Mouse (Mus musculus): ENCODE data around the gene Aldh8a1.

Aldh8a1 gene

DNA sequence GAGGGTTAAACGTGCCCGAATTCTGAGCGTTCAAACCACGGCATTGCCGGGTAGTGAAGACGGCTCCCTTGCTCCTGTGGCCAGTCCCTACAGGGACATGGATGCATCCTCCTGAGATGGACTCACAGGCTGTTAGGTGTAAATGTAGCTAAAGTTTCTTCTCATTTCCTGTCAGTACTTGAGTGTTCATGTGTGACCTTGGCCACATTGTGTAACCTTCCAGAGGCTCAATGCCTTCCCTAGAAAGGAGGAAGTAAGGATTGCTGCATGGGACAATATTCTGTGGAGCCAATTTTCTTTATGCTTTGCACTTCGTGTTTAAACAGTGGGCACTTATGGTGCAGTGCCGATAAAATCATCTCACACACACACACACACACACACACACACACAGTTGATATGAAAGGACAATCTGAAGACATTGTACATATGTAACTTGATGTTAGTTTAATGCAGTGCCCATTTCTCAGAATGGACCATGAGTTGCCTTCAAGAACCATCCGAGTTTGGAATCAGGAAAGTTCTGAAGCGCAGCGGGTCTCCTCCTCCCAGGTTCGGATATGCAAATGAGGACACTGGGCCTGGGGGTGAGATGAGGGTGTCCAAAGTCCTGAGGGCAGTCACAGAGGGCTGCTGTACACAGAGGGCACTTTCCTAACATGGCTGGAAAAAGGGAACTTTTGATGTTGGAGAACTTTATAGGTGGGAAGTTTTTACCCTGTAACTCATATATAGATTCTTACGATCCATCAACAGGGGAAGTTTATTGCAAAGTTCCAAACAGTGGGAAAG lies at the start of gene Aldh8a1:
TSS of gene Aldh8a1 (plus strand) at position 610 of the 792 bp plus-strand sequence.
- DNase-seq (ENCODE audit: low read depth, low spot score), result no peak

GRCm38 (mm10) chr10:21327605-21328135 lies 49.4 kb upstream of the Aldh8a1 start:
- no peak for DNase-seq (ENCODE audit: low read depth, low spot score)

DNA sequence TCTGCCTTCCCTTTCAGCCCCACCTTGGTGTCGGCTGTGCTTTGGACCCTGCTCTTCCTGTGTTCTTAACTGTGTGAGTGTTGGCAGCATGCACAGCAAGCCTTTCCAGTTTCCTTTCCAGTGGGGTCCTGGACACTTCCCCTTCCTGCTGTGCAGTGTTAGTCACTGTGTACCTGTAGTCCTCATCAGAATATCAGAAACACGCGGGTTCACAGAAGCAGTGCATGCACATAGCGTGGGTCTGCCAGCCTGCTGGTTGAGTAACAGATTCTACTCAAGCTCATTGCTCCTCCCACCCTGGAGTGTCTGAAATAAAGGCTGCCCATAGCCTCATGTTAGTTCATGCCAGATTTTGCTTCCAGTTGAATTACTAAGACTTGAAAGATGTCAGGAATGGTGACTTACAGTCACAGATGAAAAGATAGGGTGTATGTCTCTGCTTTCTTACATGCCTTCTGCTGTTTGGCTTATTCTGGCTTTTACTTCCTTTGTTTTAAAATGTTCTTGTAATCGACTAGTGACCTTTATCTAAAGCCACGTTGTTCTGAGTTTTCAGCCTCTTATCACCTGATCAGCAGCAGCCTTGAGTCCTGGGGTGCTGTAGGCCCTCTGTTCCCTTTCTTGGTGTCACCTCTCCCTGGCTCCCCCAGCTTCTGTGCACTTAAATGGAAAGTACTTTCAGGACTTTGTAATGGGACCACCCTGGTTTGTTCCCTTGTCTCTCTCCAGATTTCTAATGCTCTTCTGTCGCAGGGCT lies 42.6 kb upstream of the Aldh8a1 start:
- DNase-seq (ENCODE audit: low read depth, low spot score), result no peak

DNA sequence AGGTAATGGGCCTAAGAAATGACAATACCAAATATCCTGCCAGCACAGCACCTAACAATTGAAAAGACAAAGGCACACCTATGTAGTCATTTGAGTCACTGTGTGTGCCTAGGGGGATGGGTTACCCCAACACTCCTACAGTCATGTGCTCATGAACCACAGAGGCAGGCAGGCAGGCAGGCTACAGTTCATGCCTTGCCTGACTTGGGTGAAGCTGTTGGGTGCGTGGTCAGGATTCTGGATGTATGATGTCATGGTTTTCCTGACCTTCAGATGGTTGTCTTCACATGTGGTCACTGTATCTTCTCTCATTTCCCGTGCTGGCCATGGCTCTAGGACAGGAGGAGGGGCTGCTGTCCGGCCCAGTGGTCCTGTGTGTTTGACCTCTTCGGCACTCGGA lies 41.6 kb upstream of the Aldh8a1 start:
- peak; percentile 29 for DNase-seq (ENCODE audit: low read depth, low spot score)

DNA sequence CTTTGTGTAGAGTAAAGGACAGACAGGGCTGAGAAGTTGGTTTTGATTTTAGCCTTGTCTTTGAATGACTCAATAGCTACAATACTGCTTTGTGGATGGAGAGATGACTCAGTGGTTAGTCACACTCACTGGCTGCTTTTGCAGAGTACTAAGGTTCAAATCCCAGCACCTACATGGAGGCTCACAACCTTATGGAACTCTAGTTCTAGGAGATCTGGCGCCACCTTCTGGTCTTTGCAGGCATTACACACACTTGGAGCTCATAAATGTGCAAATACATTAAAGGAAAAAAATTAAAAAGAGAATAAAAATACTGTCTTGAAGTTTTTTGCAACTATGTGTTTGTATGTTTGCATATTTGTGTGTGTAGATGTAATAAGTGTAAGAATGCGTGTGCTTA lies 39.9 kb upstream of the Aldh8a1 start:
- peak; percentile 76 for DNase-seq (ENCODE audit: low read depth, low spot score)

DNA sequence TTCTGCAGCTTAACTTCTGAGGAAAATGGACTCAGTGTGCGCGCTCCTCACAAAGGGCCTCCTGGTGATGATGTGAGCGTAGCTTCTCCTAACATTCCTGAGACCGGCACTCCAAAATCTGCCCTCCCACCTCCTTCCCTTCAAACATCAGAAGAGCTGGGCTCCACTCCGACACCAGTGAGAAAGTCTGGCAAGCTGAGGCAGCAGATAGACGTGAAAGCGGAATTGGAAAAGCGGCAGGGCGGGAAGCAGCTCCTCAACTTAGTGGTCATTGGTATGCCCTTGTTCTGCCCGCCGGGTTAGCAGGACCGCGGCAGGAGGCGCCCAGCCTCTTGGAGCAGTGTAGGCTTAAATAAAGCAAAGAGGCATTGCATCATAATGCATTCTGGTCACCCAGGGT lies 35.4 kb upstream of the Aldh8a1 start:
- peak; percentile 52 for DNase-seq (ENCODE audit: low read depth, low spot score)

DNA sequence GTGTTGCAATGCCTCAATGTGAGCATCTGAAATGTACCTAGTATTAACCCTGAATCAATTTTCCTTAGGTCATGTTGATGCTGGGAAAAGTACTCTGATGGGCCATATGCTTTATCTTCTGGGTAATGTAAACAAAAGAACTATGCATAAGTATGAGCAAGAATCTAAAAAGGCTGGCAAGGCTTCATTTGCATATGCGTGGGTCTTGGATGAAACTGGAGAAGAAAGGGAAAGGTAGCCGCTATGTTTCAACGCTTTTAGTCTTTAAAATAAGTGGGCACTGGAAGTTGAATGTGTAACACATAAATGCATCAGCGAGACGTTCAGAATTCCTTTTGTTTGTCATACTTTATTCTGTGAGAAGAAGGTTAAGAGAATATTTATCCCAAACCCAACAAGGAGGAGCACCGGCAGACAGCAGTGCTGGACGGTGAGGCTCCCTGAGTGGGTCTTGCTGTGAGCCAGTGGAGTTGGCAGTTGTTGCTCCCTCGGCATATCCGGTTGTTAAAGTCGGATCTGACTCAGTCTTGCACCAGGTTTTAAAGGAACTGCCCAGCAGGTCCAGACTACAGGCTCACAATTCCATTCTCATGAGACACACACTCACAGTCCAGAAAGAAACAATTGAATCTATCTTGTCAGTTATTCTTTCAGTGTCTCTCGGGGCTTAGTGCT lies 34.6 kb upstream of the Aldh8a1 start:
- DNase-seq (ENCODE audit: low read depth, low spot score), result no peak

GRCm38 (mm10) chr10:21347332-21347731 lies 29.8 kb upstream of the Aldh8a1 start:
- no peak for DNase-seq (ENCODE audit: low read depth, low spot score)

DNA sequence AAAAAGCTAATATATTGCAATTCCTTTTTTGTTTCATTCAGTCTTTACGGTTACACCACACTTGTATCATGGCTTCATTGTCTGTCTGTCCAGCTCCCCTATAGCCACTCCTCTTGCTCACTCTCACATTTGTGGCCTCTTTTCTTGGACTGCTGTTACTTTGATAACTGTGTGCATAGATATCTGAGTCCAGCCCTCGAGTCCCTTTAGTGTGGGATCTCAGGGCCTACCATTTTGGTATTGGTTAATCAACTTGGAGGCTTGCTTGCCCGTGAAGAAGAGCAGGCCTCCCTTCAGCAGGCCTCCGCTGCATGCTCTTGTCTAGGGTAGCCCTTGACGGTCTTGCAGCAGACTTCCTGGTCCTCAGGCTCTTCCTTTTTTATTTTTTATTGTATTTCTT lies 27.6 kb upstream of the Aldh8a1 start:
- DNase-seq (ENCODE audit: low read depth, low spot score), result no peak

GRCm38 (mm10) chr10:21349946-21350345 lies 27.1 kb upstream of the Aldh8a1 start:
- DNase-seq (ENCODE audit: low read depth, low spot score), result no peak

- DNase-seq (ENCODE audit: low read depth, low spot score), result no peak
These were observed 26.3 kb upstream of the Aldh8a1 start for GRCm38 (mm10) chr10:21350531-21351515.

- no peak for DNase-seq (ENCODE audit: low read depth, low spot score)
These were observed 25.3 kb upstream of the Aldh8a1 start for GRCm38 (mm10) chr10:21351766-21352165.

DNA sequence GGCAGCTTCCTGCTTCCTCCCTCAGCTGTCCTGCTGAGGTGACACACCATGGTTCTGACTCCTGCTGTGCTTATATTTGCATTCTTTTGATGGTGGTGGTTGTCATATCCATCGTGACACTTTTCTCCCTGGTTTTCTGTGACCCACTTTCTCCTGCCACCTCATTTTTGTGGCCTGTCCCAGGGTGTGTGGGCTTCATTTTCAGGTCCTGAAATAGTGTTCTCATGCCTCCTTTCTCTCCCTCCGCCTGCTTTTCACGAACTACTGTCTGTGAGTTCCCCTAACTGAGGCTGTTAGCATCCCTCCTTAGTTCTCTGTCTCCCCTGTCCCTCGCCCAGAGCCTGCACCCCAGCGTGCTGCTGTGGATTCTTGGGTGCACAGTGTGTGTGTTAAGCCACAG lies 23.2 kb upstream of the Aldh8a1 start:
- no peak for DNase-seq (ENCODE audit: low read depth, low spot score)

DNA sequence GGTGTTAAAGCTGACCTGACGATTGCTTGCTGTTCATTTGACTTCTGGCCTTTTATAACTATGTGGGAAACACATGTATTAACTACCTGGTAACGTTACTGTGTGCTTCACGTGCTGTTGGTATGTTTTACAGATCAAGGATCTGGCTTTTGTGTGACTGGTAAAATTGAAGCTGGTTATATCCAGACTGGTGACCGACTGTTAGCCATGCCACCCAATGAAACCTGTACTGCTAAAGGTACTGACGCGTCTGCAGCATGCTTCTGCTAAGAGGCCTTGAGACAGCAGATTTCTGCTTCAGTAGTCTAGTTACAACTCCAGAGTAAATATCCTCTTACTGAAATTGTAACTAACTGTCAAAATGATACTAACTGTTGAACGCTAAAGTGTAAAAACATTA lies 22.6 kb upstream of the Aldh8a1 start:
- no peak for DNase-seq (ENCODE audit: low read depth, low spot score)

DNA sequence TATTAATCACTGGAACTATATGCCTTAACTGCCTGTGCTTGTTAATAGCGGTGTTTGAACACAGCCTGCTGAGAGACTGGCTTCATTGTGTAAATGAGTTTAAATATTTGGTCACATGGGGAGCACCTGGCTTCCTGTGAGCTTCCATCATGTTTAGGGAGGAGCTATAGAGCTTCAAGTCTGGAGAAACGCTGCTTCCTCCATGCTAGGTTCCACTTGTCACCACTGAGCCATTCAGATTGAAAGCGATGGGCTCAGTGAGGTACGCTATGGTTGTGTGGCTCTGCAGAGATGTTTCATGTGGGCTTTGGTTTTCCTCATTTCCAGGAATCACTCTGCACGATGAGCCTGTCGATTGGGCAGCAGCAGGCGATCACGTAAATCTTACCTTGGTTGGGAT lies 19.1 kb upstream of the Aldh8a1 start:
- DNase-seq (ENCODE audit: low read depth, low spot score), result no peak

DNA sequence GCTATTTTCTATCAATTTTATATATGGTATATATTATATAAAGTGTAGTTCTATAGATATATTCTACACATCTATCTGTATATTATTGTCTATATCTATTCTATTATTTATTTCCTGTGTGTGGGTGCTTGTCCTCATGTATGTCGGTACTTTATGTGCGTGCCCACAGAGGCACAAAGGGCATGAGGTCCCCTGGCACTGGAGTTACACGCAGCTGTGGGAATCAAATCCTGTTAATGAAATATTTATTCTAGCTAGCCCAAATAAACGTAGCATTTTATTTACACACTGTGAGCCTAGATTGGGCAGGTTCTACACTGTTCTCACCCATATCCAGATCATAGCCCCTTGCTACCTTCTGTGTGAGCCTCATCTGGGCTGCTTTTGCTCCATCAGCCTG lies 18.0 kb upstream of the Aldh8a1 start:
- no peak for DNase-seq (ENCODE audit: low read depth, low spot score)

DNA sequence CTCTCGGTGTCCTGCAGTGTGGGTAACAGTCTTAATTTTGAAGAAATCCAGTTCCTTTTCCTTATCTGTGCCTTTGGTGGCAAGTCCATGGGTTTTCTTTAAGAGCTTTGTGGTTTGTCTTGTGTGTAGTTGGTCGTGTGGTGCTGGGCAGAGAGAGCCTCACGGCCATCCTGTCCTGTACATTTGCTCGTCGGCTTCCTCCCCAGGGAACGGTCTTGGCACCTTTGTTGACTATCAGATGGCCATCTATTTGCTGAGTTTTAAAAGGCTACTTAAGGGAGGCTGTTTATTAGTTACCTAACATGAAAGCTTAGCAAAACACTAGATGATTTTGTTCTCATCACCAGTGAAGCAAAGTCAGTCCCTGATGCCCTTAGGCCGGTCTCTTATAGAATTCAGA lies 15.2 kb upstream of the Aldh8a1 start:
- DNase-seq (ENCODE audit: low read depth, low spot score), result no peak

DNA sequence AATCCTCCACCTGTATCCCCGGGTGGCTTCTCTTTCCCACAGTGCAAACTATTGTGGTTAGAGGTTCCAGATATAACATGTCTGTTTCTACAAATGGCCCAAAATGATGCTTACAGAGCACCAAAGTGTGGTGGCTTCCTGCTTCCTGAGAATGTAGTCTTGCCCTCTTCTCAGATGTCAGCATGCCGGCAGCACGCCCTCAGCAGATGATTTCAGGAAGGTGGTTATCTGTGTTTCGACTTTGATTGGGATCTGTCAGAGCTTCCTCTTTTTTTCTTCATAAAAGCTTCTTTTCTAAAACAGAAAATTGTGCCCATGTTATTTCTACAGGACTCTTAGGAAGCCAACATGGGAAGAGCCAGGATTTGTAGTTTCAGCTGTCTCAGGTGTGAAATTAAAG lies 13.8 kb upstream of the Aldh8a1 start:
- no peak for DNase-seq (ENCODE audit: low read depth, low spot score)

DNA sequence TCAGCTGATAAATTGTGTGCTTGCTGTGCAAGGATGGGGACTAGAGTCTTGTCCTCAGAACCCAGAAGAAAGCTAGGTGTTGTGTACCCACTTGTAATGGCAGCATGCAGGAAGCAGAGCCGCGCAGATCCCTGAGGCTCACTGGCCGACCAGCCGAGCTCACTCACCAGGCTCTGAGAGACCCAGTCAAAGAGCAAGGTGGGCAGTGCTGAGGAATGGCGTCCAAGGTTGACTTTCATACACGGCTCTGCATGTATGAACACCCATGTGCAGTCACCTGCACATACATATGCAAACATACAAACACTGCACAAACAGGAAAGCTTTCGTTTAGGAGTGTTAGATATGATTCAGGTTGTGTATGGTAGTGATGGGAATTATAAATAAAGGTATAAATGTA lies 12.1 kb upstream of the Aldh8a1 start:
- DNase-seq (ENCODE audit: low read depth, low spot score), result no peak

- DNase-seq (ENCODE audit: low read depth, low spot score), result no peak
These were observed 11.2 kb upstream of the Aldh8a1 start for GRCm38 (mm10) chr10:21365897-21366296.

GRCm38 (mm10) chr10:21366471-21366870 lies 10.6 kb upstream of the Aldh8a1 start:
- DNase-seq (ENCODE audit: low read depth, low spot score), result no peak
